Mouse (Mus musculus): ENCODE measurements around the gene Uggt2. TPM values are rescaled to one million over a fixed set of nuclear protein-coding genes. Genes with fewer than 3 reads are reported as not detected.
"Not testable (repeated sequence)": the region's sequence is repeated elsewhere in the genome, so short reads cannot be mapped to it uniquely, and the experiment has no call there.

Uggt2 gene
- polyA plus RNA-seq, 1 experiment from 2014 or later = 7.0 TPM

- H3K36me3 ChIP-seq (ENCODE audit: control insufficient read depth, insufficient read depth, low read length) = 0 out of 2 replicates have a peak, but pooled peaks cover 2% of the 10 kb centered on the region
- no peaks in the 10 kb centered on the region for H3K4me1 ChIP-seq (replicated peaks; ENCODE audit: control insufficient read depth, insufficient read depth, low read length)
- ATAC-seq (replicated peaks; ENCODE audit: low FRiP score) (no peak), DNase-seq (ENCODE audit: low spot score) (no peak)
- no peak overlapping the region for H3K9ac ChIP-seq (ENCODE audit: low read depth, low read length)
- WGBS = 85% methylated on average over 9 of the region's 9 CpGs
- H3K4me3 ChIP-seq (ENCODE audit: low read depth, low read length) = no peak overlapping the region
- H3K4me2 ChIP-seq = no peak overlapping the region
- no peak overlapping the region for H3K27ac ChIP-seq (ENCODE audit: low read depth, low read length)
- H3K27me3 ChIP-seq (replicated peaks; ENCODE audit: control insufficient read depth, insufficient read depth, low read length) = no peaks in the 10 kb centered on the region
- no peaks in the 10 kb centered on the region for H3K9me3 ChIP-seq (ENCODE audit: control insufficient read depth, low read length)
These were observed 103.9 kb downstream of the Uggt2 start for GRCm38 (mm10) chr14:118995226-118995925.

DNA sequence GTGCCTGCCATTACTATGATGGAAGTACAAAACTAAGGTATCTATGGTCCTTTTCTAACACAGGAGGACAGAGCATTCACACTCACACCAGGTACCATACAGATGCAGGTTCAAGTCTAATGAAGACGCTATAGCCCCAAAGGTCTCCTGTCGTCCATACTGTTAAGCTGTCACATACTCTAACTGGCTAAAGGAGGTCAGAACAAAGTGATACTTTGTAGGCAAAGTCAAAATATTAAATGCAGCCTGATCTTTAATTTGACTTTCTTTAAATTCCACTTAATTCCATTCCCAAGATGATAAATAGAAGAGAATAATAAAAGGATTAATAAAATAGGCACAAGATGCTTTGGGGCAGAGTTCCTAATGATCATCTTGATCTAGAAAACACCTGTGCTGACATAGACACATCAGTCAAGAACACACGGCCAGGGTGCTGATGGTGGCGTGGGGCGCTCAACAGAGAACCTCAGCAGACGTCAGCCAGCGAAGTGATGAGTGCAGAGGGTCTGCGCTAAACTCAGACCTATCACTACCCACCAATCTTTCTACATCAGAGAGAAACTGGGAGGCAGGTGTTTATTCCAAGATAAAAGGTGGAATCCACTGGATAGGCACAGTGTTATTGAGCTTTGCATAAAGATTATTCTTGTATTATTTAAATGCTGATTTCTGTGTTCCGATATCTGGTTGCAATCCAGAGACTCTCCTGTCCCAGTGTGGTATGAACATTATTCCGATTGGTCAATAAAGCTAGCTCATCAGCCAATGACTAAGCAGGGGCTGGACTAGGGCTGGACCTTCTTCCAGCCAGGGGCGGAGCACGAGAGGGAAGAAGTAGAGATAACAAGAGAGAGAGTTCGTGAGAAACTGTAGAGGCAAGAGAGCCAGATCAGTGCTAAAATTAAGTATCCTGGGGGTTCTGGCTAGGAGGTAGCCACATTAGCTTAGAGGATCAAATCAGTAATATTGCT, 111.4 kb downstream of the Uggt2 start:
- H3K9me3 ChIP-seq (ENCODE audit: control insufficient read depth, low read length) = no peaks in the 10 kb centered on the region
- DNase-seq (ENCODE audit: low spot score) (no peak), ATAC-seq (replicated peaks; ENCODE audit: low FRiP score) (peak; percentile 95)
- 41% methylated on average over 13 of the region's 13 CpGs for WGBS
- H3K36me3 ChIP-seq (ENCODE audit: control insufficient read depth, insufficient read depth, low read length) = peaks cover 3% of the 10 kb centered on the region; the same call in 1 of the 2 replicates
- no peak overlapping the region for H3K27ac ChIP-seq (ENCODE audit: low read depth, low read length)
- no peak overlapping the region for H3K9ac ChIP-seq (ENCODE audit: low read depth, low read length)
- H3K27me3 ChIP-seq (replicated peaks; ENCODE audit: control insufficient read depth, insufficient read depth, low read length) = no peaks in the 10 kb centered on the region
- H3K4me2 ChIP-seq = peak overlapping the region; percentile 58
- no peaks in the 10 kb centered on the region; the same call in 1 of the 2 replicates for H3K4me1 ChIP-seq (replicated peaks; ENCODE audit: control insufficient read depth, insufficient read depth, low read length)
- H3K4me3 ChIP-seq (ENCODE audit: low read depth, low read length) = peak overlapping the region; percentile 16; the same call in 1 of the 2 replicates

GRCm38 (mm10) chr14:118986653-118987522, 112.3 kb downstream of the Uggt2 start:
- peak; percentile 53 for DNase-seq (ENCODE audit: low spot score)
- Histone ChIP-seq H3K4me1 (replicated peaks; ENCODE audit: control insufficient read depth, insufficient read depth, low read length) (no peaks in the 10 kb centered on the region; the same call in 1 of the 2 replicates), H3K4me2 (no peak overlapping the region), H3K27me3 (replicated peaks; ENCODE audit: control insufficient read depth, insufficient read depth, low read length) (no peaks in the 10 kb centered on the region), H3K9me3 (ENCODE audit: control insufficient read depth, low read length) (no peaks in the 10 kb centered on the region), H3K27ac (ENCODE audit: low read depth, low read length) (no peak overlapping the region), H3K36me3 (ENCODE audit: control insufficient read depth, insufficient read depth, low read length) (peaks cover 3% of the 10 kb centered on the region; the same call in 1 of the 2 replicates), H3K9ac (ENCODE audit: low read depth, low read length) (no peak overlapping the region), H3K4me3 (ENCODE audit: low read depth, low read length) (no peak overlapping the region)
- 0 out of 2 replicates have a peak, but pooled peaks have one; percentile 16 for ATAC-seq (replicated peaks; ENCODE audit: low FRiP score)
- 36% methylated on average over 16 of the region's 16 CpGs for WGBS

- ATAC-seq (replicated peaks; ENCODE audit: low FRiP score) (no peak), DNase-seq (ENCODE audit: low spot score) (no peak)
- Histone ChIP-seq H3K9me3 (ENCODE audit: control insufficient read depth, low read length) (no peaks in the 10 kb centered on the region), H3K27ac (ENCODE audit: low read depth, low read length) (no peak overlapping the region), H3K4me1 (replicated peaks; ENCODE audit: control insufficient read depth, insufficient read depth, low read length) (peaks cover 4% of the 10 kb centered on the region; the same call in 1 of the 2 replicates), H3K4me3 (ENCODE audit: low read depth, low read length) (no peak overlapping the region), H3K27me3 (replicated peaks; ENCODE audit: control insufficient read depth, insufficient read depth, low read length) (no peaks in the 10 kb centered on the region), H3K4me2 (no peak overlapping the region), H3K36me3 (ENCODE audit: control insufficient read depth, insufficient read depth, low read length) (peaks cover 7% of the 10 kb centered on the region; the same call in 1 of the 2 replicates), H3K9ac (ENCODE audit: low read depth, low read length) (no peak overlapping the region)
- WGBS = 79% methylated on average over 4 of the region's 4 CpGs
These were observed 115.1 kb downstream of the Uggt2 start for GRCm38 (mm10) chr14:118984161-118984560.

DNA sequence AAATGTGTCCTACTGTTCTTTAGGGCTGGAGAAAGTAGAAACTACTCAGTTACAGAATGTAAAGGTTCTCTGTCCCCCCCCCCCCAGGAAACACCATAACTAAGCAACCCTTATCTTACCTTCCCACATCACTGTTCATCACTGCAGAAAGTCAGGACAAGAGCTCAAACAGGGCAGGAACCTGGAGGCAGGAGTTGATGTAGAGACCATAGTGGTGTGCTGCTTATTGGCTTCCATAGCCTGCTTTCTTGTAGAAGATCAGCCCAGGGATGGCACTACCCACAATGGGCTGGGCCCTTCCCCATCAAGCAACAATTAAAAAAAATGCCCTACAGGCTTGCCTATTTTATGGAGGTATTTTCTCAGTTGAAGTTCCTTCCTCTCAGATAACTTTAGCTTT, 115.8 kb downstream of the Uggt2 start:
- Histone ChIP-seq H3K4me1 (replicated peaks; ENCODE audit: control insufficient read depth, insufficient read depth, low read length) (peaks cover 4% of the 10 kb centered on the region; the same call in 1 of the 2 replicates), H3K9me3 (ENCODE audit: control insufficient read depth, low read length) (no peaks in the 10 kb centered on the region), H3K27ac (ENCODE audit: low read depth, low read length) (no peak overlapping the region), H3K4me2 (no peak overlapping the region), H3K9ac (ENCODE audit: low read depth, low read length) (no peak overlapping the region), H3K36me3 (ENCODE audit: control insufficient read depth, insufficient read depth, low read length) (peaks cover 9% of the 10 kb centered on the region; the same call in 1 of the 2 replicates), H3K27me3 (replicated peaks; ENCODE audit: control insufficient read depth, insufficient read depth, low read length) (no peaks in the 10 kb centered on the region), H3K4me3 (ENCODE audit: low read depth, low read length) (no peak overlapping the region)
- DNase-seq (ENCODE audit: low spot score) (no peak), ATAC-seq (replicated peaks; ENCODE audit: low FRiP score) (no peak)

DNA sequence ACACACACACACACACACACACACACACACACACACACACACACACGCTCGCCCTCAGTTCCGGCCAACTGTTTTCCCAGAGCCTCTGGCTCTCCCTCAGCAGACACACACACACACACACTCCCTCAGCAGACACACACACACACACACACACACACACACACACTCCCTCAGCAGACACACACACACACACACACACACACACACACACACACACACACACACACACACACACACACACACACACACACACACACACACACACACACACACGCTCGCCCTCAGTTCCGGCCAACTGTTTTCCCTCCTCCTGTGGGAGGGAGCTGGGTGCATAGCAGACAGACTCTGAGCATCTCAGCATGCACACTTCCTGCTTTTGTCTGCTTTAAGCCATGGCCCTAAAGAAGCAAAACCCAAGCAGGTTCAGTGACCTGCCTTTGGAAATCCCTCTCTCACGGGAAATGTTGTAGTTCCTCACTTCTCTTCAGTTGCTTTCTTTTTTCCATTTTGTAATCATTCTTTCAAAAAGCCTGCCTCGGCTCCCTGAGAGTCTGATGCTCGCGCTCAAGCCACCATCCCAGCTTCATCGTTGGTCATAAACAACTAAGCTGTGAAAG, 116.7 kb downstream of the Uggt2 start:
- DNase-seq (ENCODE audit: low spot score); H3K4me1 ChIP-seq (replicated peaks; ENCODE audit: control insufficient read depth, insufficient read depth, low read length); H3K9ac ChIP-seq (ENCODE audit: low read depth, low read length); ATAC-seq (replicated peaks; ENCODE audit: low FRiP score); H3K27ac ChIP-seq (ENCODE audit: low read depth, low read length); H3K27me3 ChIP-seq (replicated peaks; ENCODE audit: control insufficient read depth, insufficient read depth, low read length); H3K4me2 ChIP-seq; H3K9me3 ChIP-seq (ENCODE audit: control insufficient read depth, low read length); H3K4me3 ChIP-seq (ENCODE audit: low read depth, low read length): not testable (repeated sequence)
- H3K36me3 ChIP-seq (ENCODE audit: control insufficient read depth, insufficient read depth, low read length) = peaks cover 13% of the 10 kb centered on the region
- 66% methylated on average over 7 of the region's 11 CpGs for WGBS

DNA sequence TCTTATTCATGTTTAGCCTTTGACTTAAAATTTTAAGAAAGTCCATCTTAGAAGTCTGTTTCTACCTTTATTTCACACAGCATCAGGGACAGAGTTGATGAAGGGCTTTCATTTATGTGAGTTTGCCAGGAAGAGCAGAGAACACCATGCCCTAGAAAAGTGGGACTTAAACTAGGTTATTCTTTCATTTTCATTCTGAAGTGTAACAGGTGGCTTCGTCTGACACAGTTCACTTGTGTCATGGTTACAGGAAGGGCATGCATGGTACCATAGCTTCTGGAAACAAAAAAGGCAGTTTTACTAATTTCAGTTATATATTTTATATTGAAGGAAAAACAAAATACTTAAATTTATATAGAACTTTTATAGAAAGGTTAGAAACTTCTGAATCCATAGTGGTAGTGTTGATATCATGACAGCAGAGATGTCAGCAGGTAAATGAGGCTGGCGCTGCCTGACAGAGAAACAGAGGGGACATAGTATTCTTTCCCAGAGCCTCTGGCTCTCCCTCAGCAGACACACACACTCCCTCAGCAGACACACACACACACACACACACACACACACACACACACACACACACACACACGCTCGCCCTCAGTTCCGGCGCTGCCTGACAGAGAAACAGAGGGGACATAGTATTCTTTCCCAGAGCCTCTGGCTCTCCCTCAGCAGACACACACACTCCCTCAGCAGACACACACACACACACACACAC, 117.4 kb downstream of the Uggt2 start:
- H3K9me3 ChIP-seq (ENCODE audit: control insufficient read depth, low read length); H3K9ac ChIP-seq (ENCODE audit: low read depth, low read length); ATAC-seq (replicated peaks; ENCODE audit: low FRiP score); H3K27me3 ChIP-seq (replicated peaks; ENCODE audit: control insufficient read depth, insufficient read depth, low read length); H3K27ac ChIP-seq (ENCODE audit: low read depth, low read length); DNase-seq (ENCODE audit: low spot score); H3K4me1 ChIP-seq (replicated peaks; ENCODE audit: control insufficient read depth, insufficient read depth, low read length); H3K4me2 ChIP-seq; H3K4me3 ChIP-seq (ENCODE audit: low read depth, low read length): not testable (repeated sequence)
- WGBS = 89% methylated on average over 6 of the region's 6 CpGs
- peaks cover 13% of the 10 kb centered on the region for H3K36me3 ChIP-seq (ENCODE audit: control insufficient read depth, insufficient read depth, low read length)

Measured in liver, embryonic 11.5 days (tissue).